Mouse (Mus musculus): ENCODE data around the gene Tgfb1. TPM values are rescaled to one million over a fixed set of nuclear protein-coding genes. Genes with fewer than 3 reads are reported as not detected.

The Tgfb1 gene
- polyA plus RNA-seq, 1 experiment from 2014 or later = 3.8 TPM

GRCm38 (mm10) chr7:25706578-25707170 lies 19.9 kb downstream of the Tgfb1 start:
- H3K36me3 ChIP-seq (ENCODE audit: control insufficient read depth, insufficient read depth) = peaks cover 8% of the 10 kb centered on the region
- no peaks in the 10 kb centered on the region for H3K27me3 ChIP-seq (ENCODE audit: control insufficient read depth, insufficient read depth, low read length)
- no peak overlapping the region for H3K4me3 ChIP-seq (ENCODE audit: low read length)
- peak overlapping the region; percentile 83 for H3K27ac ChIP-seq (ENCODE audit: low read length)
- WGBS = 45% methylated on average over 7 of the region's 7 CpGs
- peaks cover 5% of the 10 kb centered on the region for H3K9me3 ChIP-seq (replicated peaks; ENCODE audit: control insufficient read depth, low read length)
- H3K9ac ChIP-seq (ENCODE audit: low read length) = no peak overlapping the region
- ATAC-seq (replicated peaks; ENCODE audit: extremely low read depth, insufficient read depth, low FRiP score) = no peak
- peaks cover 55% of the 10 kb centered on the region for H3K4me1 ChIP-seq (ENCODE audit: control insufficient read depth, insufficient read depth, low read length)
- no peak overlapping the region for H3K4me2 ChIP-seq (ENCODE audit: low read depth, low read length)

- Histone ChIP-seq H3K27me3 (ENCODE audit: control insufficient read depth, insufficient read depth, low read length) (no peaks in the 10 kb centered on the region), H3K9me3 (replicated peaks; ENCODE audit: control insufficient read depth, low read length) (no peaks in the 10 kb centered on the region), H3K36me3 (ENCODE audit: control insufficient read depth, insufficient read depth) (peaks cover 5% of the 10 kb centered on the region), H3K4me1 (ENCODE audit: control insufficient read depth, insufficient read depth, low read length) (peaks cover 65% of the 10 kb centered on the region), H3K4me3 (ENCODE audit: low read length) (no peak overlapping the region), H3K9ac (ENCODE audit: low read length) (0 out of 2 replicates have a peak overlapping the region, but pooled peaks have one; percentile 17), H3K27ac (ENCODE audit: low read length) (peak overlapping the region; percentile 83), H3K4me2 (ENCODE audit: low read depth, low read length) (no peak overlapping the region)
- WGBS = 44% methylated on average over 15 of the region's 15 CpGs
- peak; percentile 24 for ATAC-seq (replicated peaks; ENCODE audit: extremely low read depth, insufficient read depth, low FRiP score)
Measured at GRCm38 (mm10) chr7:25707581-25708292, 20.9 kb downstream of the Tgfb1 start.

GRCm38 (mm10) chr7:25709961-25710360 lies 23.2 kb downstream of the Tgfb1 start:
- Histone ChIP-seq H3K4me3 (ENCODE audit: low read length) (peak overlapping the region; percentile 16), H3K4me1 (ENCODE audit: control insufficient read depth, insufficient read depth, low read length) (peaks cover 51% of the 10 kb centered on the region), H3K4me2 (ENCODE audit: low read depth, low read length) (peak overlapping the region; percentile 56)

GRCm38 (mm10) chr7:25710519-25711130 lies 23.8 kb downstream of the Tgfb1 start:
- Histone ChIP-seq H3K27me3 (ENCODE audit: control insufficient read depth, insufficient read depth, low read length) (no peaks in the 10 kb centered on the region), H3K9me3 (replicated peaks; ENCODE audit: control insufficient read depth, low read length) (no peaks in the 10 kb centered on the region), H3K4me3 (ENCODE audit: low read length) (peak overlapping the region; percentile 16; the same call in 1 of the 2 replicates), H3K4me1 (ENCODE audit: control insufficient read depth, insufficient read depth, low read length) (peaks cover 46% of the 10 kb centered on the region), H3K27ac (ENCODE audit: low read length) (peak overlapping the region; percentile 62), H3K4me2 (ENCODE audit: low read depth, low read length) (peak overlapping the region; percentile 56), H3K36me3 (ENCODE audit: control insufficient read depth, insufficient read depth) (peaks cover 33% of the 10 kb centered on the region), H3K9ac (ENCODE audit: low read length) (peak overlapping the region; percentile 68)
- WGBS = 7% methylated on average over 7 of the region's 7 CpGs
- no peak; the same call in 1 of the 2 replicates for ATAC-seq (replicated peaks; ENCODE audit: extremely low read depth, insufficient read depth, low FRiP score)

More at GRCm38 (mm10) chr7:25709961-25710360, 23.2 kb downstream of the Tgfb1 start:
- H3K27ac ChIP-seq (ENCODE audit: low read length) = peak overlapping the region; percentile 62
- peaks cover 26% of the 10 kb centered on the region for H3K36me3 ChIP-seq (ENCODE audit: control insufficient read depth, insufficient read depth)
- peak overlapping the region; percentile 68 for H3K9ac ChIP-seq (ENCODE audit: low read length)
- no peaks in the 10 kb centered on the region for H3K9me3 ChIP-seq (replicated peaks; ENCODE audit: control insufficient read depth, low read length)
- 13% methylated on average over 12 of the region's 12 CpGs for WGBS
- ATAC-seq (replicated peaks; ENCODE audit: extremely low read depth, insufficient read depth, low FRiP score) = peak; percentile 32; the same call in 1 of the 2 replicates
- H3K27me3 ChIP-seq (ENCODE audit: control insufficient read depth, insufficient read depth, low read length) = no peaks in the 10 kb centered on the region

- no peak overlapping the region for H3K4me2 ChIP-seq (ENCODE audit: low read depth, low read length)
- H3K36me3 ChIP-seq (ENCODE audit: control insufficient read depth, insufficient read depth) = peaks cover 37% of the 10 kb centered on the region
- ATAC-seq (replicated peaks; ENCODE audit: extremely low read depth, insufficient read depth, low FRiP score) = no peak
- 52% methylated on average over 5 of the region's 5 CpGs for WGBS
- peak overlapping the region; percentile 58 for H3K27ac ChIP-seq (ENCODE audit: low read length)
- no peak overlapping the region for H3K4me3 ChIP-seq (ENCODE audit: low read length)
- H3K27me3 ChIP-seq (ENCODE audit: control insufficient read depth, insufficient read depth, low read length) = no peaks in the 10 kb centered on the region
- no peaks in the 10 kb centered on the region for H3K9me3 ChIP-seq (replicated peaks; ENCODE audit: control insufficient read depth, low read length)
- peaks cover 41% of the 10 kb centered on the region for H3K4me1 ChIP-seq (ENCODE audit: control insufficient read depth, insufficient read depth, low read length)
- H3K9ac ChIP-seq (ENCODE audit: low read length) = no peak overlapping the region
Measured at GRCm38 (mm10) chr7:25711165-25711564, 24.4 kb downstream of the Tgfb1 start.

- Histone ChIP-seq H3K9me3 (replicated peaks; ENCODE audit: control insufficient read depth, low read length) (no peaks in the 10 kb centered on the region), H3K4me2 (ENCODE audit: low read depth, low read length) (no peak overlapping the region), H3K4me1 (ENCODE audit: control insufficient read depth, insufficient read depth, low read length) (peaks cover 36% of the 10 kb centered on the region), H3K27ac (ENCODE audit: low read length) (peak overlapping the region; percentile 58), H3K9ac (ENCODE audit: low read length) (0 out of 2 replicates have a peak overlapping the region, but pooled peaks have one; percentile 41), H3K4me3 (ENCODE audit: low read length) (no peak overlapping the region), H3K27me3 (ENCODE audit: control insufficient read depth, insufficient read depth, low read length) (no peaks in the 10 kb centered on the region), H3K36me3 (ENCODE audit: control insufficient read depth, insufficient read depth) (peaks cover 38% of the 10 kb centered on the region)
- WGBS = 13% methylated on average over 7 of the region's 7 CpGs
- peak; percentile 11; the same call in 1 of the 2 replicates for ATAC-seq (replicated peaks; ENCODE audit: extremely low read depth, insufficient read depth, low FRiP score)
Measured at GRCm38 (mm10) chr7:25711731-25712197, 25.0 kb downstream of the Tgfb1 start.

GRCm38 (mm10) chr7:25712801-25713200 lies 26.0 kb downstream of the Tgfb1 start:
- peaks cover 37% of the 10 kb centered on the region for H3K4me1 ChIP-seq (ENCODE audit: control insufficient read depth, insufficient read depth, low read length)
- H3K36me3 ChIP-seq (ENCODE audit: control insufficient read depth, insufficient read depth) = peaks cover 38% of the 10 kb centered on the region
- H3K27me3 ChIP-seq (ENCODE audit: control insufficient read depth, insufficient read depth, low read length) = no peaks in the 10 kb centered on the region
- no peak overlapping the region for H3K4me2 ChIP-seq (ENCODE audit: low read depth, low read length)
- H3K9me3 ChIP-seq (replicated peaks; ENCODE audit: control insufficient read depth, low read length) = no peaks in the 10 kb centered on the region
- no peak for ATAC-seq (replicated peaks; ENCODE audit: extremely low read depth, insufficient read depth, low FRiP score)
- no peak overlapping the region for H3K4me3 ChIP-seq (ENCODE audit: low read length)
- no peak overlapping the region for H3K27ac ChIP-seq (ENCODE audit: low read length)
- H3K9ac ChIP-seq (ENCODE audit: low read length) = no peak overlapping the region
- WGBS = 85% methylated on average over 9 of the region's 9 CpGs

GRCm38 (mm10) chr7:25714581-25714980 lies 27.8 kb downstream of the Tgfb1 start:
- H3K4me3 ChIP-seq (ENCODE audit: low read length) = no peak overlapping the region
- no peak for ATAC-seq (replicated peaks; ENCODE audit: extremely low read depth, insufficient read depth, low FRiP score)
- no peak overlapping the region for H3K27ac ChIP-seq (ENCODE audit: low read length)
- H3K27me3 ChIP-seq (ENCODE audit: control insufficient read depth, insufficient read depth, low read length) = no peaks in the 10 kb centered on the region
- no peak overlapping the region for H3K9ac ChIP-seq (ENCODE audit: low read length)
- H3K4me2 ChIP-seq (ENCODE audit: low read depth, low read length) = no peak overlapping the region
- peaks cover 38% of the 10 kb centered on the region for H3K36me3 ChIP-seq (ENCODE audit: control insufficient read depth, insufficient read depth)
- H3K4me1 ChIP-seq (ENCODE audit: control insufficient read depth, insufficient read depth, low read length) = peaks cover 44% of the 10 kb centered on the region
- 86% methylated on average over 8 of the region's 8 CpGs for WGBS
- H3K9me3 ChIP-seq (replicated peaks; ENCODE audit: control insufficient read depth, low read length) = no peaks in the 10 kb centered on the region

Data from heart, embryonic 16.5 days (tissue).